Mouse (Mus musculus): ENCODE data around the gene Rpap1. TPM values are rescaled to one million over a fixed set of nuclear protein-coding genes. Genes with fewer than 3 reads are reported as not detected.
"Not testable (repeated sequence)": the region's sequence is repeated elsewhere in the genome, so short reads cannot be mapped to it uniquely, and the experiment has no call there.

Gene Rpap1
- total RNA-seq, 1 experiment from 2014 or later: 5.3 TPM

GRCm38 (mm10) chr2:119743176-119743807, 44.0 kb downstream of the Rpap1 start:
- no peak for ATAC-seq (replicated peaks; ENCODE audit: insufficient number of reproducible peaks, low FRiP score, low TSS enrichment, poor library complexity, severe bottlenecking)

GRCm38 (mm10) chr2:119742461-119743175, 44.7 kb downstream of the Rpap1 start:
- ATAC-seq (replicated peaks; ENCODE audit: insufficient number of reproducible peaks, low FRiP score, low TSS enrichment, poor library complexity, severe bottlenecking): no peak

GRCm38 (mm10) chr2:119741581-119742411, 45.5 kb downstream of the Rpap1 start, which contains the start of gene Itpka:
Gene Itpka (plus strand): TSS chr2:119742337.
- no peak for ATAC-seq (replicated peaks; ENCODE audit: insufficient number of reproducible peaks, low FRiP score, low TSS enrichment, poor library complexity, severe bottlenecking)

- ATAC-seq (replicated peaks; ENCODE audit: insufficient number of reproducible peaks, low FRiP score, low TSS enrichment, poor library complexity, severe bottlenecking): 0 out of 2 replicates have a peak, but pooled peaks have one; percentile 24
Measured at GRCm38 (mm10) chr2:119740567-119740966, 46.8 kb downstream of the Rpap1 start.

- no peak for ATAC-seq (replicated peaks; ENCODE audit: insufficient number of reproducible peaks, low FRiP score, low TSS enrichment, poor library complexity, severe bottlenecking)
Measured at GRCm38 (mm10) chr2:119737124-119737523, 50.2 kb downstream of the Rpap1 start.

- no peak for ATAC-seq (replicated peaks; ENCODE audit: insufficient number of reproducible peaks, low FRiP score, low TSS enrichment, poor library complexity, severe bottlenecking)
Measured at GRCm38 (mm10) chr2:119730735-119731134, 56.6 kb downstream of the Rpap1 start.

- no peak for ATAC-seq (replicated peaks; ENCODE audit: insufficient number of reproducible peaks, low FRiP score, low TSS enrichment, poor library complexity, severe bottlenecking)
Measured at GRCm38 (mm10) chr2:119727762-119728416, 59.4 kb downstream of the Rpap1 start.

GRCm38 (mm10) chr2:119721070-119721469, 66.3 kb downstream of the Rpap1 start:
- ATAC-seq (replicated peaks; ENCODE audit: insufficient number of reproducible peaks, low FRiP score, low TSS enrichment, poor library complexity, severe bottlenecking): no peak

- not testable (repeated sequence) for ATAC-seq (replicated peaks; ENCODE audit: insufficient number of reproducible peaks, low FRiP score, low TSS enrichment, poor library complexity, severe bottlenecking)
Measured at GRCm38 (mm10) chr2:119715868-119716267, 71.5 kb downstream of the Rpap1 start.

Other genes starting within 250 kb of the Rpap1 start
- 0.87 TPM in 1 of 3 replicates, not detected in the others for gene Exd1, start 239.9 kb downstream of the Rpap1 start, total RNA-seq (2017)
- 78.2 to 92.9 TPM (median 91.0 TPM) in 3 replicates for gene Chp1, start 239.8 kb downstream of the Rpap1 start, total RNA-seq (2017)
- 0.67 to 2.8 TPM (median 1.3 TPM) in 3 replicates for gene Nusap1, start 169.2 kb downstream of the Rpap1 start, total RNA-seq (2017)
- 0.67 to 1.1 TPM in 2 of 3 replicates, not detected in the other for gene Oip5, start 169.1 kb downstream of the Rpap1 start, total RNA-seq (2017)
- gene Ndufaf1, start 124.7 kb downstream of the Rpap1 start, total RNA-seq (2017): 8.3 to 19.7 TPM (median 14.0 TPM) in 3 replicates
- gene Rtf1, start 112.5 kb downstream of the Rpap1 start, total RNA-seq (2017): 30.6 to 44.2 TPM (median 35.3 TPM) in 3 replicates
- 0.32 TPM in 1 of 3 replicates, not detected in the others for gene Itpka, start 45.2 kb downstream of the Rpap1 start, total RNA-seq (2017)
- 0.21 to 0.87 TPM in 2 of 3 replicates, not detected in the other for gene Ltk, start 27.1 kb downstream of the Rpap1 start, total RNA-seq (2017)
- 0.67 to 1.9 TPM in 2 of 3 replicates, not detected in the other for gene Tyro3, start 10.2 kb upstream of the Rpap1 start, total RNA-seq (2017)
- gene Mga, start 109.7 kb upstream of the Rpap1 start, total RNA-seq (2017): 57.4 to 66.3 TPM (median 60.3 TPM) in 3 replicates
- 2.7 to 7.1 TPM (median 3.2 TPM) in 3 replicates for gene Mapkbp1, start 185.2 kb upstream of the Rpap1 start, total RNA-seq (2017)
- 3.5 to 6.9 TPM (median 6.0 TPM) in 3 replicates for gene Jmjd7, start 239.9 kb upstream of the Rpap1 start, total RNA-seq (2017)
- gene Gm28042, start 240.0 kb upstream of the Rpap1 start, total RNA-seq (2017): 0.57 to 1.3 TPM in 2 of 3 replicates, not detected in the other
- 1.5 to 4.7 TPM (median 2.4 TPM) in 3 replicates for gene Pla2g4b, start 245.9 kb upstream of the Rpap1 start, total RNA-seq (2017)